Mouse (Mus musculus): ENCODE data around the gene Tollip. TPM values are rescaled to one million over a fixed set of nuclear protein-coding genes. Genes with fewer than 3 reads are reported as not detected.

Gene Tollip
- polyA plus RNA-seq, 1 experiment from 2014 or later: 59.8 TPM

DNA sequence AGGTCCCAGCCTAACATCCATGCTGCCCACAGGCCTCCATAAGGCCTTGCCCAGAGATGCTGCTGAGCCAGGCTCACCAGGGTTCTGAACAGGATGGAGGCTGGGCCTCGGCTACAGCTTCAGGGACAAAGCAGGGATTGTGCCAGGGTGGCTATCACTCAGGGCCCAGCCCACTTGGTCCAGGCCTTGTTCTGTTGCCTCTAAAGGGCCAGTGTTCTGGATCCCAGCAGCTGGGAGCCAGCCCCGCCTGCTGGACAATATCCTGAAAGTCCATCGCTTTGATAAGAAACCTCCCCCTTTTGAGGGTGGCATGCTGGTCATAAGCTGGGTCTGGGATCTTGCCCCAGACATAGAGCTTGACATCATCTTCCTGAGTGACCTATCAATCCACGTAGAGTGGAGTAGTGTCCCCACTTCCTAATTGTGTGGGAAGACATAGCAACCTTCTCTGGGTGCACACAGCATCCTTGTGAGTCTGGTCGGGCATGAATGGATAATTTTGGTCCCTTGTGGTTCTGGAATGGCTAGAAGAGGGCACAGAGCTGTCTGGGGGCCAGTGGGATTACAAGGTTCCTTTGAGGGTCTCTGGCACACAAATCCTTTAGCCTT, 37.4 kb upstream of the Tollip start:
- ATAC-seq (replicated peaks; ENCODE audit: low FRiP score) (no peak), DNase-seq (ENCODE audit: low spot score) (no peak)
- Histone ChIP-seq H3K4me3 (ENCODE audit: low read depth, low read length) (no peak overlapping the region), H3K27me3 (ENCODE audit: control insufficient read depth, insufficient read depth, low read length) (no peaks in the 10 kb centered on the region), H3K9me3 (ENCODE audit: control insufficient read depth, low read length) (no peaks in the 10 kb centered on the region), H3K27ac (ENCODE audit: low read depth, low read length) (no peak overlapping the region), H3K4me2 (ENCODE audit: low read depth, low read length, severe bottlenecking) (no peak overlapping the region), H3K4me1 (replicated peaks; ENCODE audit: control insufficient read depth, insufficient read depth, low read length) (peaks cover 4% of the 10 kb centered on the region; the same call in 1 of the 2 replicates), H3K36me3 (ENCODE audit: control insufficient read depth, insufficient read depth, low read length) (peaks cover 4% of the 10 kb centered on the region; the same call in 1 of the 2 replicates), H3K9ac (ENCODE audit: low read length) (no peak overlapping the region)
- 73% methylated on average over 5 of the region's 5 CpGs for WGBS

DNA sequence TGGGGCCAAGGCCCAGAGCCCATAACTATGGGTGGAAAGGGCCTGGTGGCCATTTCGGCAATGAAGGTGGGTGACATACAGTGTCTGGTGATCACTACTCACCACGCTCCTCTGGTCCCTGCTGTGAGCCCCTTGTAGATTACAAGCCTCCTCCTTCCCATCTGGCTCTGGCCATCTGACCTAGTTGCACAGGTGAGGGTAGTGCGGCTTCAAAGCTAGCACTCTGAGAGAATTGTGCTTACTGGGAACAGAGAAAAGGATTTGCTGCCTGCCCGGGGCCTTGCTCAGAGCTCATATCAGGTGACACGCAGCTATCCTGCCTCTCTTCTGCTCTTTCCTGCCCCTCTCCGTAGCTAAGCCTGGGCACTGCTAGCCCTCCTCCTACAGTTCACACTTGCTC, 35.3 kb upstream of the Tollip start:
- Histone ChIP-seq H3K4me1 (replicated peaks; ENCODE audit: control insufficient read depth, insufficient read depth, low read length) (peaks cover 7% of the 10 kb centered on the region), H3K9me3 (ENCODE audit: control insufficient read depth, low read length) (no peaks in the 10 kb centered on the region), H3K27ac (ENCODE audit: low read depth, low read length) (no peak overlapping the region), H3K36me3 (ENCODE audit: control insufficient read depth, insufficient read depth, low read length) (peaks cover 4% of the 10 kb centered on the region; the same call in 1 of the 2 replicates), H3K9ac (ENCODE audit: low read length) (no peak overlapping the region), H3K4me3 (ENCODE audit: low read depth, low read length) (no peak overlapping the region), H3K27me3 (ENCODE audit: control insufficient read depth, insufficient read depth, low read length) (peaks cover 3% of the 10 kb centered on the region; the same call in 1 of the 2 replicates), H3K4me2 (ENCODE audit: low read depth, low read length, severe bottlenecking) (no peak overlapping the region)
- 84% methylated on average over 6 of the region's 6 CpGs for WGBS
- ATAC-seq (replicated peaks; ENCODE audit: low FRiP score) (no peak), DNase-seq (ENCODE audit: low spot score) (no peak)

DNA sequence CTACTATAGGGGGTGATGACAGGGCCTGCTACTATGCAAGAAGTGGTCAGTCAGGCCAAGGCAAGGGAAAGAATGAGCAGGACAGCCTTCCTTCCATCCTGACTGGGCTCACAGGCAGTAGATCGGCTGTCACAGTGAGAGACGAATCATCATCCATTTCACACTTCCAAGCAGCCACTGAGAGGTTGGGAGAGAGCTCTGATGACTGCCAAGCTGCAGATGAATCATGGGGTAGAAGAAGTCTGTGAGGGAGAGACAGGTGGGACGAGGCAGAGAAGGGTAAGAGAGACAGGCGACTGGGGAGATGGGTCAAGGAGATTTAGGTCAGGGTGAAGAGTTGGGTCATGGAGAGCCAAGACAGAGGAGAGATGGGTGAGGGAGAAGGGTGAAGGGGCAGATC, 34.6 kb upstream of the Tollip start:
- H3K4me1 ChIP-seq (replicated peaks; ENCODE audit: control insufficient read depth, insufficient read depth, low read length): peaks cover 7% of the 10 kb centered on the region
- no peak for DNase-seq (ENCODE audit: low spot score)
- peaks cover 4% of the 10 kb centered on the region; the same call in 1 of the 2 replicates for H3K27me3 ChIP-seq (ENCODE audit: control insufficient read depth, insufficient read depth, low read length)
- no peak overlapping the region for H3K4me3 ChIP-seq (ENCODE audit: low read depth, low read length)
- no peak for ATAC-seq (replicated peaks; ENCODE audit: low FRiP score)
- WGBS: 91% methylated on average over 4 of the region's 4 CpGs
- H3K9me3 ChIP-seq (ENCODE audit: control insufficient read depth, low read length): no peaks in the 10 kb centered on the region
- H3K4me2 ChIP-seq (ENCODE audit: low read depth, low read length, severe bottlenecking): no peak overlapping the region
- H3K27ac ChIP-seq (ENCODE audit: low read depth, low read length): no peak overlapping the region
- no peak overlapping the region for H3K9ac ChIP-seq (ENCODE audit: low read length)
- peaks cover 4% of the 10 kb centered on the region; the same call in 1 of the 2 replicates for H3K36me3 ChIP-seq (ENCODE audit: control insufficient read depth, insufficient read depth, low read length)

DNA sequence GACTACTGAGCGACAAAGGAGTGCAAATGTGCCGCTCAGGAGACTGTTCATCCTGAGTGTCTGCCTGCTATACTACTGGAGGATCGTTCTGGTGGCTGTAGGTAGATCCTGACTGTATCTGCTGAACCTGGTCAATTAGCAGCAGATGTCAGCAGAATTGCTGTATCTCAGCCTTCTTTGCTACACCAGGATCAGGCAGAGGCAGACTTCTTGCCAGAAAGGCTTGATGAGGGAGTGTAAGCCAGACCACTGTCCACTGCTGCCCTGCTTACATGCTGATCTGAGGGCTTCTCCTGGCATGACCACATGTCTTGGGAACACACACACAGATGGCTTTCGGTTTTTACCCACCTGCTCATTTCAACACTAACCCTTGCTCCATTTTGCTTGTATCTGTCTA, 33.5 kb upstream of the Tollip start:
- peak overlapping the region; percentile 57 for H3K4me2 ChIP-seq (ENCODE audit: low read depth, low read length, severe bottlenecking)
- 0 out of 2 replicates have a peak overlapping the region, but pooled peaks have one; percentile 93 for H3K4me3 ChIP-seq (ENCODE audit: low read depth, low read length)
- H3K27me3 ChIP-seq (ENCODE audit: control insufficient read depth, insufficient read depth, low read length): peaks cover 4% of the 10 kb centered on the region; the same call in 1 of the 2 replicates
- no peaks in the 10 kb centered on the region for H3K9me3 ChIP-seq (ENCODE audit: control insufficient read depth, low read length)
- peaks cover 7% of the 10 kb centered on the region for H3K4me1 ChIP-seq (replicated peaks; ENCODE audit: control insufficient read depth, insufficient read depth, low read length)
- H3K27ac ChIP-seq (ENCODE audit: low read depth, low read length): no peak overlapping the region
- no peak for DNase-seq (ENCODE audit: low spot score)
- WGBS: 94% methylated on average over 4 of the region's 4 CpGs
- no peak for ATAC-seq (replicated peaks; ENCODE audit: low FRiP score)
- H3K9ac ChIP-seq (ENCODE audit: low read length): peak overlapping the region; percentile 12; the same call in 1 of the 2 replicates
- H3K36me3 ChIP-seq (ENCODE audit: control insufficient read depth, insufficient read depth, low read length): peaks cover 4% of the 10 kb centered on the region; the same call in 1 of the 2 replicates

DNA sequence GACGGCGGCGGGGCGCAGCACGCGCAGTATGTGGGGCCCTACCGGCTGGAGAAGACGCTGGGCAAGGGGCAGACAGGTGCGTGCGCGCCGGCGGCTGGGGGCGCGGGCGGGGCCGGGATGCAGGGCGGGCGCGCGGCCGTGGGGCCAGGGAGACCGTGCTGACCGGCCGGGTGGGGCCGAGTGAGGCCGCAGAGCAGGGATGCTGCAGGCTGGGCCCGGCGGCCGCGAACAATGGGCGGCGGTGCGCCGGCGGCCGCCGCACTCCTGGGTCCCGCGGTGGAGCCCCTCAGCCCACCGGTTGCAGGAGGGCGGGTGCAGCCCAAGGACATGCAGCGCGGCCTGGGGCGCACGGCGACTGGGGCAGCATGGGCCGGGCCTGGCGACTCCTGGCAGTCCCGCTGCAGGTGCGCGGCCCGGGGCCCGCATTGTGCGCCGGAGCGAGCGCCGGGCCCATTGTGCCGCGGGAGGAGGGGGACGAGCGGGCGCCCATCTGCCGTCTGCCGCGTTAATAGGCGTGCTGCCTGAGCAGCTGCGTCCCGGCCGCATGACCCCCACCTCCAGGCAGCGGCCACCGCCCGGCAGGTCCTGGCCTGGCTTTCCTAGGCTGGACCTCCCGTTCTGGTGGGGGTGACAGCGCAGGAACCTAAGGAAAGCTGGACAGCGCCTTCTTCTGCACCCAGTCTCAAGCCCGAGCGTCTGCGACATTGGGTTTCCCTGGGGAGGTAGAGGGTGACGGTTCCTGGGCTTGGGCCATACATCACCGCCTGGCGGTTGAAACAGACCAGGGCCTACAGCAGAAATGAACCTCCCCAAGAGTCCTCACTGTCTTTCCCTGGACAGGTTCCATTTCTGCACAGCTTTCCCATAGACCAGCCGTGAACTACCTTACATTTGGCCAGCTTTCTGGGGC, 32.1 kb upstream of the Tollip start:
- Histone ChIP-seq H3K27me3 (ENCODE audit: control insufficient read depth, insufficient read depth, low read length) (peaks cover 4% of the 10 kb centered on the region; the same call in 1 of the 2 replicates), H3K9me3 (ENCODE audit: control insufficient read depth, low read length) (no peaks in the 10 kb centered on the region), H3K9ac (ENCODE audit: low read length) (peak overlapping the region; percentile 98), H3K4me1 (replicated peaks; ENCODE audit: control insufficient read depth, insufficient read depth, low read length) (peaks cover 10% of the 10 kb centered on the region), H3K4me3 (ENCODE audit: low read depth, low read length) (peak overlapping the region; percentile 93), H3K27ac (ENCODE audit: low read depth, low read length) (peak overlapping the region; percentile 90), H3K4me2 (ENCODE audit: low read depth, low read length, severe bottlenecking) (peak overlapping the region; percentile 57), H3K36me3 (ENCODE audit: control insufficient read depth, insufficient read depth, low read length) (peaks cover 4% of the 10 kb centered on the region; the same call in 1 of the 2 replicates)
- DNase-seq (ENCODE audit: low spot score) (peak; percentile 85), ATAC-seq (replicated peaks; ENCODE audit: low FRiP score) (peak; percentile 57)
- under 1% methylated on average over 74 of the region's 84 CpGs for WGBS

DNA sequence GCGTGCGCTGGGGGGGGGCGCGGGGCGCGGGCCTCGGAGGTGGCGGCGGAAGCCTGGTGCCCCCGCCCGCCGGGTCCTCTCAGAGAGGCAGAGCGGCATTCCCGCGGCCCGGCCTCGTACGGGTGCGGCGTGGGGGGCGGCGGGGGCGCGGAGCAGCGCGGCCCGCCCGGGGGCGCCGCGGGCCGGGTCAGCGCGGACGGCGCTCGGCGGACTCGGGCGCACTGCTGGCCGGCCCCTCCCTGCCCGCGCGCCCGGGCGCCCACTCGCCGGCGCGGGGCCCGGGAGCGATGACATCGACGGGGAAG, 31.4 kb upstream of the Tollip start:
- DNase-seq (ENCODE audit: low spot score): no peak
- peak overlapping the region; percentile 90 for H3K27ac ChIP-seq (ENCODE audit: low read depth, low read length)
- peak overlapping the region; percentile 98 for H3K9ac ChIP-seq (ENCODE audit: low read length)
- peaks cover 4% of the 10 kb centered on the region; the same call in 1 of the 2 replicates for H3K27me3 ChIP-seq (ENCODE audit: control insufficient read depth, insufficient read depth, low read length)
- peaks cover 10% of the 10 kb centered on the region for H3K4me1 ChIP-seq (replicated peaks; ENCODE audit: control insufficient read depth, insufficient read depth, low read length)
- peak; percentile 35; the same call in 1 of the 2 replicates for ATAC-seq (replicated peaks; ENCODE audit: low FRiP score)
- no peaks in the 10 kb centered on the region for H3K9me3 ChIP-seq (ENCODE audit: control insufficient read depth, low read length)
- H3K4me2 ChIP-seq (ENCODE audit: low read depth, low read length, severe bottlenecking): peak overlapping the region; percentile 57; the same call in 1 of the 2 replicates
- H3K36me3 ChIP-seq (ENCODE audit: control insufficient read depth, insufficient read depth, low read length): peaks cover 4% of the 10 kb centered on the region; the same call in 1 of the 2 replicates
- WGBS: 1% methylated on average over 18 of the region's 54 CpGs
- H3K4me3 ChIP-seq (ENCODE audit: low read depth, low read length): peak overlapping the region; percentile 93

DNA sequence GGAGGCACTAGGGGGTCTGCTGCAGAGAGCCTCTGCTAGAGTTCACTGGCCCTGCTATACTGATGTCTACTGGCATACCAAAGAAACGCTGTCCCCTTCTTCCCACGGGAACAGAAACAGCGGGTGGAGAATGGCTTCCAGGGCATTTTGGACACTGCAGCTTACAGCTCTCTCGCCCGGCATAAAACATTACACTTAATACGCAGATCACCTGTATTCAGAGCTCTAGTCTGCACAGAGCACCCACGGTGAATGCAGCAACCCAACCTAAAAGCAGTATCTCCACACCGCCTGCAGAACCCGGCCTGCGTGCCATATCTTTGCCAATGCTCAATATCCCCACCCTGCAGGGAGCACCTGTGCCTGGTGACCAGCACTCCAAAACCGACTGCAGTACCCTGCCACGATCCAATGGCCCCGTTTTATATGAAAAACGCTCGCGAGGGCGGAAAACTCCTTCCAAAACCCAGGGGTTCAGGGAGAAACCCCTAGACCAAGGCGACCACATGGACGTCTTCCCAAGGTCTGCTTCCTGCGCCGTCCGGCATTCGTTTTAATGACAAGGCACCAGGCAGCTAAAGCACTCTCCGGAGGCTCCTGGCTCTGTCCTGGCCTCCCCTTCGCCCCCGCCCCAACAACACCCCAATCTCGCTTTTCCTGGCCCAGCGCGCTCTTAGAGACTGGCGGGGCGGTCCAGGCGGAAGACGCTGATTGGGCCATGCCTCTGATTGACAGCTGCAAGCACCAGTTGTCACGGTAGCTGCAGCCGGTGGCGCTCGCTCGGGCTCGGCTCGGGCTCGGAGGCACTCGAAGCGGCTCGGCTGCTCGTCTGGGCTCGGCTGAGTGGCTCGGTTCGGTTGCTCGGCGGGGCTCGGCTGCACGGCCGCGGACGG, 30.8 kb upstream of the Tollip start, which contains the start of gene Brsk2:
Gene Brsk2, plus strand, starts transcription at position 846 of the 893 bp plus-strand sequence.
- H3K4me2 ChIP-seq (ENCODE audit: low read depth, low read length, severe bottlenecking): peak within 1 kb of the TSS; percentile 57
- peak within 1 kb of the TSS; percentile 98 for H3K9ac ChIP-seq (ENCODE audit: low read length)
- peak within 1 kb of the TSS; percentile 90 for H3K27ac ChIP-seq (ENCODE audit: low read depth, low read length)
- H3K36me3 ChIP-seq (ENCODE audit: control insufficient read depth, insufficient read depth, low read length): peaks cover 4% of the 10 kb centered on the region; the same call in 1 of the 2 replicates
- peak; percentile 97 for DNase-seq (ENCODE audit: low spot score)
- peak; percentile 94 for ATAC-seq (replicated peaks; ENCODE audit: low FRiP score)
- peaks cover 4% of the 10 kb centered on the region; the same call in 1 of the 2 replicates for H3K27me3 ChIP-seq (ENCODE audit: control insufficient read depth, insufficient read depth, low read length)
- peaks cover 10% of the 10 kb centered on the region for H3K4me1 ChIP-seq (replicated peaks; ENCODE audit: control insufficient read depth, insufficient read depth, low read length)
- H3K9me3 ChIP-seq (ENCODE audit: control insufficient read depth, low read length): no peaks in the 10 kb centered on the region
- peak within 1 kb of the TSS; percentile 93 for H3K4me3 ChIP-seq (ENCODE audit: low read depth, low read length)
- 1% methylated on average over 55 of the region's 55 CpGs for WGBS

DNA sequence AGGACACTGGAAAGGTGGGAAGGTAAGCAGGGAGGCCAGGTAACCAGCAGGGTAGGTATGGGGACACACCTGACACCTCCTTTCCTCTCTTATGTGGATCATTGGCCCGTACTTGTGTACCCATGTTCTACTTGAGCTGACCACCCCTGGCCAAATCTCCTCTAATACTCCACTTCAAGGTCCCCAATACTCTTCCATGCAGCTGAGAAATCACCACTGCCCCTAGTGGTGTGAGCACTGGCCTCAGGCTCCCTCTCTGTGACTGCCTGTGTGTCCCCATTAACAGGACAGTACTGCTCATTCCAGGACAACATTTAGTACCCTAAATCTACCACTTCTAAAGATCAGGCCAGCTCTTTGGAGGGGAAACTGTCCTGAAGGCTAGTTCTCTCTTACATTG, 29.7 kb upstream of the Tollip start:
- Histone ChIP-seq H3K4me3 (ENCODE audit: low read depth, low read length) (no peak overlapping the region), H3K4me2 (ENCODE audit: low read depth, low read length, severe bottlenecking) (no peak overlapping the region), H3K9ac (ENCODE audit: low read length) (no peak overlapping the region), H3K36me3 (ENCODE audit: control insufficient read depth, insufficient read depth, low read length) (peaks cover 4% of the 10 kb centered on the region; the same call in 1 of the 2 replicates), H3K4me1 (replicated peaks; ENCODE audit: control insufficient read depth, insufficient read depth, low read length) (peaks cover 8% of the 10 kb centered on the region), H3K27me3 (ENCODE audit: control insufficient read depth, insufficient read depth, low read length) (peaks cover 4% of the 10 kb centered on the region; the same call in 1 of the 2 replicates), H3K9me3 (ENCODE audit: control insufficient read depth, low read length) (no peaks in the 10 kb centered on the region), H3K27ac (ENCODE audit: low read depth, low read length) (no peak overlapping the region)
- WGBS: 67% methylated on average over 1 of the region's 1 CpGs
- DNase-seq (ENCODE audit: low spot score) (no peak), ATAC-seq (replicated peaks; ENCODE audit: low FRiP score) (no peak)
